Mouse (Mus musculus): ENCODE results near the gene Dffb. TPM values are rescaled to one million over a fixed set of nuclear protein-coding genes. Genes with fewer than 3 reads are reported as not detected.

Dffb gene
- polyA plus RNA-seq, 1 experiment from 2014 or later: 5.8 TPM

- peaks cover 6% of the 10 kb centered on the region; the same call in 1 of the 2 replicates for H3K36me3 ChIP-seq (ENCODE audit: control insufficient read depth, insufficient read depth, low read length)
- TF ChIP-seq EP300 (optimal IDR thresholded peaks at IDR 0.05) (no peak), CTCF (IDR thresholded peaks at IDR 0.05; ENCODE audit: low read depth) (no peak)
- no peak overlapping the region for H3K27ac ChIP-seq (replicated peaks)
- 63% methylated on average over 4 of the region's 4 CpGs for WGBS
- peaks cover 2% of the 10 kb centered on the region; the same call in 1 of the 2 replicates for H3K4me1 ChIP-seq (replicated peaks; ENCODE audit: control insufficient read depth, insufficient read depth)
- H3K9ac ChIP-seq (ENCODE audit: low read length): no peak overlapping the region
- DNase-seq (ENCODE audit: low spot score): no peak
- H3K9me3 ChIP-seq (ENCODE audit: control insufficient read depth, low read length): no peaks in the 10 kb centered on the region
- H3K27me3 ChIP-seq (ENCODE audit: control insufficient read depth, insufficient read depth, low read length): no peaks in the 10 kb centered on the region
- no peak for ATAC-seq (ENCODE audit: low FRiP score, low TSS enrichment)
- H3K4me3 ChIP-seq (ENCODE audit: low read depth, low read length): no peak overlapping the region
- H3K4me2 ChIP-seq (replicated peaks; ENCODE audit: low read depth): no peak overlapping the region
Observed at GRCm38 (mm10) chr4:154007759-154008158, 32.8 kb upstream of the Dffb start.

- WGBS: 88% methylated on average over 6 of the region's 6 CpGs
- no peak overlapping the region for H3K9ac ChIP-seq (ENCODE audit: low read length)
- DNase-seq (ENCODE audit: low spot score): no peak
- TF ChIP-seq EP300 (optimal IDR thresholded peaks at IDR 0.05): no peak
- no peaks in the 10 kb centered on the region for H3K4me1 ChIP-seq (replicated peaks; ENCODE audit: control insufficient read depth, insufficient read depth)
- H3K27me3 ChIP-seq (ENCODE audit: control insufficient read depth, insufficient read depth, low read length): no peaks in the 10 kb centered on the region
- H3K4me2 ChIP-seq (replicated peaks; ENCODE audit: low read depth): no peak overlapping the region
- ATAC-seq (ENCODE audit: low FRiP score, low TSS enrichment): no peak
- no peak overlapping the region for H3K27ac ChIP-seq (replicated peaks)
- peaks cover 6% of the 10 kb centered on the region; the same call in 1 of the 2 replicates for H3K36me3 ChIP-seq (ENCODE audit: control insufficient read depth, insufficient read depth, low read length)
- no peaks in the 10 kb centered on the region for H3K9me3 ChIP-seq (ENCODE audit: control insufficient read depth, low read length)
- no peak overlapping the region for H3K4me3 ChIP-seq (ENCODE audit: low read depth, low read length)
Observed at GRCm38 (mm10) chr4:154006264-154006663, 31.3 kb upstream of the Dffb start.

GRCm38 (mm10) chr4:154005488-154005887, 30.6 kb upstream of the Dffb start:
- DNase-seq (ENCODE audit: low spot score): no peak
- H3K9ac ChIP-seq (ENCODE audit: low read length): no peak overlapping the region
- no peak for ATAC-seq (ENCODE audit: low FRiP score, low TSS enrichment)
- no peak overlapping the region for H3K27ac ChIP-seq (replicated peaks)
- H3K4me2 ChIP-seq (replicated peaks; ENCODE audit: low read depth): no peak overlapping the region
- H3K4me1 ChIP-seq (replicated peaks; ENCODE audit: control insufficient read depth, insufficient read depth): no peaks in the 10 kb centered on the region
- no peaks in the 10 kb centered on the region for H3K27me3 ChIP-seq (ENCODE audit: control insufficient read depth, insufficient read depth, low read length)
- no peak for TF ChIP-seq CTCF (IDR thresholded peaks at IDR 0.05; ENCODE audit: low read depth)
- no peak for TF ChIP-seq EP300 (optimal IDR thresholded peaks at IDR 0.05)
- WGBS: 92% methylated on average over 5 of the region's 5 CpGs
- peaks cover 6% of the 10 kb centered on the region; the same call in 1 of the 2 replicates for H3K36me3 ChIP-seq (ENCODE audit: control insufficient read depth, insufficient read depth, low read length)
- no peaks in the 10 kb centered on the region for H3K9me3 ChIP-seq (ENCODE audit: control insufficient read depth, low read length)
- no peak overlapping the region for H3K4me3 ChIP-seq (ENCODE audit: low read depth, low read length)

- H3K4me2 ChIP-seq (replicated peaks; ENCODE audit: low read depth): no peak overlapping the region
- no peak overlapping the region for H3K9ac ChIP-seq (ENCODE audit: low read length)
- WGBS: 86% methylated on average over 8 of the region's 8 CpGs
- peaks cover 48% of the 10 kb centered on the region for H3K36me3 ChIP-seq (ENCODE audit: control insufficient read depth, insufficient read depth, low read length)
- DNase-seq (ENCODE audit: low spot score) (no peak), ATAC-seq (ENCODE audit: low FRiP score, low TSS enrichment) (no peak)
- no peak overlapping the region for H3K27ac ChIP-seq (replicated peaks)
- no peaks in the 10 kb centered on the region for H3K27me3 ChIP-seq (ENCODE audit: control insufficient read depth, insufficient read depth, low read length)
- no peak overlapping the region for H3K4me3 ChIP-seq (ENCODE audit: low read depth, low read length)
- no peaks in the 10 kb centered on the region for H3K9me3 ChIP-seq (ENCODE audit: control insufficient read depth, low read length)
- TF ChIP-seq EP300 (optimal IDR thresholded peaks at IDR 0.05) (no peak), CTCF (IDR thresholded peaks at IDR 0.05; ENCODE audit: low read depth) (no peak)
- H3K4me1 ChIP-seq (replicated peaks; ENCODE audit: control insufficient read depth, insufficient read depth): no peaks in the 10 kb centered on the region
Observed at GRCm38 (mm10) chr4:153993505-153993904, 18.6 kb upstream of the Dffb start.

GRCm38 (mm10) chr4:153992715-153993114, 17.8 kb upstream of the Dffb start:
- ATAC-seq (ENCODE audit: low FRiP score, low TSS enrichment): no peak
- Histone ChIP-seq H3K36me3 (ENCODE audit: control insufficient read depth, insufficient read depth, low read length) (peaks cover 54% of the 10 kb centered on the region), H3K27ac (replicated peaks) (no peak overlapping the region), H3K4me3 (ENCODE audit: low read depth, low read length) (no peak overlapping the region), H3K4me2 (replicated peaks; ENCODE audit: low read depth) (no peak overlapping the region), H3K9me3 (ENCODE audit: control insufficient read depth, low read length) (no peaks in the 10 kb centered on the region), H3K4me1 (replicated peaks; ENCODE audit: control insufficient read depth, insufficient read depth) (no peaks in the 10 kb centered on the region), H3K9ac (ENCODE audit: low read length) (no peak overlapping the region), H3K27me3 (ENCODE audit: control insufficient read depth, insufficient read depth, low read length) (no peaks in the 10 kb centered on the region)
- no peak for DNase-seq (ENCODE audit: low spot score)
- TF ChIP-seq CTCF (IDR thresholded peaks at IDR 0.05; ENCODE audit: low read depth) (no peak), EP300 (optimal IDR thresholded peaks at IDR 0.05) (no peak)
- 86% methylated on average over 10 of the region's 10 CpGs for WGBS

- H3K9me3 ChIP-seq (ENCODE audit: control insufficient read depth, low read length): no peaks in the 10 kb centered on the region
- ATAC-seq (ENCODE audit: low FRiP score, low TSS enrichment) (no peak), DNase-seq (ENCODE audit: low spot score) (no peak)
- WGBS: 86% methylated on average over 7 of the region's 11 CpGs
- H3K4me1 ChIP-seq (replicated peaks; ENCODE audit: control insufficient read depth, insufficient read depth): no peaks in the 10 kb centered on the region
- no peak overlapping the region for H3K9ac ChIP-seq (ENCODE audit: low read length)
- H3K4me2 ChIP-seq (replicated peaks; ENCODE audit: low read depth): no peak overlapping the region
- peaks cover 21% of the 10 kb centered on the region for H3K36me3 ChIP-seq (ENCODE audit: control insufficient read depth, insufficient read depth, low read length)
- H3K27ac ChIP-seq (replicated peaks): no peak overlapping the region
- H3K4me3 ChIP-seq (ENCODE audit: low read depth, low read length): no peak overlapping the region
- no peaks in the 10 kb centered on the region for H3K27me3 ChIP-seq (ENCODE audit: control insufficient read depth, insufficient read depth, low read length)
- TF ChIP-seq EP300 (optimal IDR thresholded peaks at IDR 0.05): no peak
- TF ChIP-seq CTCF (IDR thresholded peaks at IDR 0.05; ENCODE audit: low read depth): no peak
Observed at GRCm38 (mm10) chr4:153980470-153980869, 5.5 kb upstream of the Dffb start.

Data from stomach, postnatal 0 days (tissue).